Mouse (Mus musculus): Measurements from ENCODE around the gene Tnc.
"Not testable (repeated sequence)": the region's sequence is repeated elsewhere in the genome, so short reads cannot be mapped to it uniquely, and the experiment has no call there.

Gene Tnc

DNA sequence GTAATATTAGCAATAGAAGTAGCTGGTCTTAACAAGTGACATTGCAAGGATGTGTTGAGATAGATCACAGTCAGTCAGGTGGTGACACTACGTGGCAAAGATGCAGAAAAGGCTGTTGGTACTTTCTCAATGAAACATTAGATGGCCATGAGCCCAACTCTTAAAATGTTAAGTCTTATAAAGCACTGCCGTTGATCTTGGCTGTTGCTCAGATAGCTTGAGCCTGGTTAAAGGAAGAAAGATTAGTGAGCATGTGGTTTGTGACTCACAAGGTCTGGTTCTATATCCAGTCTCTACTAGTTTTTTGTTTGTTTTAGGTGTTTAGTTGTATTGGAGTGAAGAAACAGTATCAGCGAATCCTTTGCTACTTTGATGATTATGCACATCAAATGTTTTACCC is 76.9 kb downstream of the Tnc start:
- DNase-seq (ENCODE audit: low read depth, low spot score): no peak

- DNase-seq (ENCODE audit: low read depth, low spot score): no peak
These were observed 83.4 kb downstream of the Tnc start for GRCm38 (mm10) chr4:63963410-63963809.

DNA sequence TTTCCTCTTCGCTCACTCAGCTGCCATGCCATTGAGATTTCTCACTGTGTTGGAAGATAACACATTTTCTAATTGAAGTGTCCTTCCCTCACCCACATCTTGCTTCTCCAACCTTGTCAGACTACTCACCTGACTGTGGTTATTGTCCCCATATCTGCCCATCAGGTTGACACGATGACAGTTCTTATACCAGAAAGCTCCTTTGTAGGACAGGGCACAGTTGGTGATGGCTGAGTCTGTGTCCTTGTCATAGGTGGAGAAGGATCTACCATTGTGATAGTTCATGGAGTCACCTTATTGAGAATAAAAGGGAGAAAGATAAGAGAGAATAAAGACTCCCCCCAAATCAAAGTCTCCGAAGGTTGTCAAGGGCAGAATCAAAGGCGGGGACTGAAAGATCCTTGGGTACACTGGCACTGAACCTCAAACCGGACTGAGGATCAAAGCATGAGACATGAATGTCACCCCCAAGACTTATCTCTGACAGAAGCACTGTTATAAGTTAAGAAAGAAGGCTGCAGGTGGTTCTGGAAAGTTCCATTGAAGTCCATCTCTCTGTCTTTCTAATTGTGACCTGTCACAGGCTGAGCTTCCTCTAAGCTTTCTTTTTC is 84.9 kb downstream of the Tnc start:
- DNase-seq (ENCODE audit: low read depth, low spot score): no peak

DNA sequence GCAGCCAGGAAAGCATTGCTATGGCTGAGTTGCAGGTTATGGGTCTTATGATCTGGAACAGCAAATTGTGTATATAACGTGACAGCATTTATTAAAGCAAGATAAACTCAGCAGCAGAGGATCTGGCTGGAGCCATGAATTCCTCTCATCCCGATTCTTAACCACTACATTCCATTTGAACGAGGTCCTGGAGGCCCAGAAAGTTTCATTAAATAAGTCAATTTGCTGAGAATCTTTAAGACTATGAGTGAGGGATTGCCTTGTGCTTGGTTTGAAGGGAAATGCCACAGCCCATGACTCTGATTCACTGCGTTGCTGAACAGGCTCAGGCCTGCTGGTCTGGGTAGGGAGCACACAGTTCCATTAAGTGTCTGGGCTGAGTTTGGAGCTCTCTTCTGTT is 88.2 kb downstream of the Tnc start:
- DNase-seq (ENCODE audit: low read depth, low spot score): no peak

GRCm38 (mm10) chr4:63950054-63950453 is 96.8 kb downstream of the Tnc start:
- DNase-seq (ENCODE audit: low read depth, low spot score): no peak

- DNase-seq (ENCODE audit: low read depth, low spot score): not testable (repeated sequence)
These were observed 98.1 kb downstream of the Tnc start for GRCm38 (mm10) chr4:63948688-63949073.

- peak; percentile 14 for DNase-seq (ENCODE audit: low read depth, low spot score)
These were observed 98.6 kb downstream of the Tnc start for GRCm38 (mm10) chr4:63948066-63948687.

- no peak for DNase-seq (ENCODE audit: low read depth, low spot score)
These were observed 103.0 kb downstream of the Tnc start for GRCm38 (mm10) chr4:63943813-63944212.

DNA sequence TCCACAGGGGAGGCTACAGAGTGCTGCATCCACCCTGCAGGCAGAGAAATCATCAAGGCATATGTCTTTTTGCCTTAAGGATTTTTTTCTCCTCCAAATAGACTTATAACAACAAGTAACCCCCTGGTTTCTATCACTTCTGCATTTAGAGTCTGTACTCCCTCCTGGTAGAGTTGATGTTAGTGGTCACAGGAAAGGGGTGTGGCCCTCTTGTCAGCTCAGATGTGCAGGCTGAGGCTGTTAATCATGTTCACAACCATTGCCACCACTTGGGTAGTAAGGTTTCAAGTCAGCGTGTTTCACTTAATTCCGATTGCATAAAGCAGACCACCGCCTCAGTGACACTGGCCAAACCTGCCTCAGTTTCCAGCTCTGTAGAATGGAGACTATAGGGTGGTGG is 103.9 kb downstream of the Tnc start:
- DNase-seq (ENCODE audit: low read depth, low spot score): no peak

- DNase-seq (ENCODE audit: low read depth, low spot score): no peak
These were observed 105.4 kb downstream of the Tnc start for GRCm38 (mm10) chr4:63941420-63941819.

- DNase-seq (ENCODE audit: low read depth, low spot score): no peak
These were observed 107.4 kb downstream of the Tnc start for GRCm38 (mm10) chr4:63939428-63939827.

DNA sequence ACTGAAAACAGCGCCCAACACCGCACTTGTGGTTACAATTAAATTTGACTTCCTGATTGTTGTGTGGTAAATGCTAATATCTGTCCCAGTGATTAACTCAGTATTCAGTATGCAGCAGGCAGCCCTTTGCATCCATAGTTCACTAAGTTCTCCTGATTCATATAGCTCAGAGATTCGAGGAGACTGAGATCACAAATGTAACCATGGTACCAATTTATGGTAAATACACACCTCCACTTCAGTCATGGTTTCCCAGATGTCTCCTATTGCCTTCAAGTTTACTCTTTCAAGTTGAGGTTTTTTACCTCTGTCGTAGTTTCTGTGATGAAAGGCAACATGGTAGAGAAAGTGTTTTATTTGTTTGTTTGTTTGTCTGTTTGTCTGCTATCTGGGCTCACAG is 110.9 kb downstream of the Tnc start:
- no peak for DNase-seq (ENCODE audit: low read depth, low spot score)

DNA sequence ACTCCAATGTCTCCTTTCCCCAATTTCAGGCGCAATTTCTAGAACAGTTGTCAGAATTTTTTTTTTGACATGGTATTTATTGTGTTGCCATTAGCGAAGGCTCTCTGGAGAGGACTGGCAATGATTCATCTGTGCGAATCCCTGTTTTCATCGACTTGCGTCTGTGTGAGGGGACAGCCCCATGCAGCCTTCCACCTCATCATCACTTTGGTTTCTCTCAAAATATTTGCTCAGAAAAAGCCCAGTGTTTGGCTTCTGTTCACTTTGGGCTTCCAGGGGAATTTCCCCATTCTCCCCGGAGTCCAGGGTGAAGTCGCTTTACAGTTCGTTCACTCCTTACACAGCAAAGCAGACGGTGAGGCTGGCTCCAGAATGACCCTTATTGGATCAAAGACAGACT is 111.5 kb downstream of the Tnc start:
- DNase-seq (ENCODE audit: low read depth, low spot score): no peak

DNA sequence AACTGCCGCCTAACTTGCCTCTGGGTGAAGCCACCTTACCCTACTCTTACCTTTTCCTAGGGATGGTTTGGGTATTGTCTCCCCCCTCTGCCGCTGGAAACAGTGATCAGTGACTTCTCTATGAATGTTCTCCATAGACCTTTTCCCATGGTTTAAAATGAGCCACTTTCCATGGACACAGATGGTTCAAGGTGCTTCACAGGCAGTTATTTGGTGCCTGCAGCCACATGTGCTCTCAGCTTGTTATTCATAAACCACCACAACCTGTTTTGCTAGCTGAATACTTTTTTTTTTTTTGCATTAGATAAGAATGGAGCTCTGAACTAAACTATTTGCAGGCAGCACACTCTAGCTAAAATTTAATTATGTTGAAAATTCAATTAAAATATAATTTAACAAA is 116.0 kb downstream of the Tnc start:
- DNase-seq (ENCODE audit: low read depth, low spot score): no peak

DNA sequence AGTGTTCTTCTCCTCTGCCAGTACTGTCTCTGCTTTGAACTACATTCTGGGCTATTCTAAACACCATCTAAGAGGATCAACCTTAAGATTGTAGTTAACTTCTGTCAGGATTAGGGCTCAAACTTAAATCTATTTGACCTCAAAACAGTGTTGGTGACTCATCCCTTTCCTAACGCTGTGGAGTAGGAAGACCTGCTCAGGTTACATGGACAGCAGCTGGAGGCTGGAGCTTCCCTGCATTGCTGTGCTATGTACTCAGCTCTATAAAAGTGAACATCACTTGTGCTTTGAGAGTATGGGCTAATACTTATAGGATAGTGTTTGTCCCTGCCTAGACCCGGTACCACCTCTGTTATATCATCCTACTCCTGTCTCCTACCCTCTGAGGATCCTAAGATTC is 117.3 kb downstream of the Tnc start:
- DNase-seq (ENCODE audit: low read depth, low spot score): no peak

DNA sequence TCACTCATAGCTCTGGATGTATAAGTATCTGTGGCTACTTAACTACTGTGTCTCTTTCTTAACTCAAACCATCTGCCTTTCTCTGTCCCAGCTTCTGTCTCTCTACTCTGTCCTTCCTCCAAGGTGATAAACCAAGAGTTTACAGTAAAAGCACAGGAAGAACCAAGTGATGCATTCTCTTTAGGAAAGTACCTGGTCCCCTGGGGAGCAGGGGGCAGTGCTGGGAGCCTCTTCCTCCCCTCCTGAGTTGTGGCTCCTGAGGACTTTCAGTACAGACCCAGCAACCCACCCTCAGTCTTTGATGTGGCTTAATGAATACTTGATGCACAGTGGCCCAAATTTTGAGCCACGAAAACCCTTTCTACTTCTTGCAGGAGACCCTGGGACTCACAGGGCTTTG is 118.6 kb downstream of the Tnc start:
- DNase-seq (ENCODE audit: low read depth, low spot score): no peak

DNA sequence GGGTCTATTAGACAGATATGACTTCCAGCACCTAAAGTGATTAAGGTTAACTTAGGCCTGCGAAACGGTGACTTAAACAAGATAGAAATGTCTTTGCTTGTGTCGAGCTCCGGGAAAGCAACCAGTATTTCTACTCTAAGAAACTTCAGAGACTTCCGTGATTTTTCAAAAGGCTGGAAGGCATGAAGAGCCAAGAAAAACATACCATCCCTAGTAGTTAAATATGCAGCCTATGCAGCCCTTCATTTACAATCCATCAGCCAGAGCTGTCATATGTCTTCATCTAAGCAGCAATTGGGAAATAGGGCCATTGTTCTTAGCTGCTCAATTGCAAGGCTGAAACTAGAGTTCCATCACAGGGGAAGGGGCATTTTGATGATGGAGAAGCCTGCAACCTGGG is 129.6 kb downstream of the Tnc start:
- DNase-seq (ENCODE audit: low read depth, low spot score): no peak

DNA sequence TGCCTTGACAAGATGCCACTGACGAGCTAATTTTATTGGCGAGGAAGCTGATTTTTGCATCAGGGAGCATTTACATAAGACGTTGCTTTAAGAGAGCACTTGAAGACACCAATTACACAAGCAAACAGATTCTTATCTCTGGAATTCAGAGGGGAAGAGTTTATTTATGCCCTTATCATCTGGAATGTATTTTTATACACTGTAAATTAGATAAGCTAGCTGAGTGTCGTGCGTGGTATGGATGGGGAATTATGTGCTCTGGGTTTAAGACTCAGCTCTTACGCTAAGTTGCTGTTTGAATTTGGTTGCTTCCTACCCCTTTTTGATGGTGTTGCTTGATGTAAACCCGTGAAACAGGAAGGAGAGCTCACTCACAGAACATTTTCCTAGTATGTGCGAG is 130.1 kb downstream of the Tnc start:
- DNase-seq (ENCODE audit: low read depth, low spot score): no peak

GRCm38 (mm10) chr4:63916288-63916687 is 130.5 kb downstream of the Tnc start:
- no peak for DNase-seq (ENCODE audit: low read depth, low spot score)
